Mouse (Mus musculus) regulatory T cell (primary cell): ENCODE measurements around the gene Gm2431.
"Not testable (repeated sequence)": the region's sequence is repeated elsewhere in the genome, so short reads cannot be mapped to it uniquely, and the experiment has no call there.

Experiments
- in situ Hi-C: fragments of 300-600 bp; cut with MboI, MseI; formaldehyde crosslinking; loops from one replicate; pipeline ENCODE4 v1.15.1; 2025; ENCODE audit warnings: high pct_unique_total_duplicates

Gene Gm2431

GRCm38 (mm10) chr7:142258254-142258653, at the start of gene Gm2431:
Gm2431 (minus strand) TSS chr7:142258354.
- in situ Hi-C loops, result not testable (repeated sequence)

- in situ Hi-C loops, result not testable (repeated sequence)
These were observed 45.8 kb upstream of the Gm2431 start for GRCm38 (mm10) chr7:142303929-142304328.

DNA sequence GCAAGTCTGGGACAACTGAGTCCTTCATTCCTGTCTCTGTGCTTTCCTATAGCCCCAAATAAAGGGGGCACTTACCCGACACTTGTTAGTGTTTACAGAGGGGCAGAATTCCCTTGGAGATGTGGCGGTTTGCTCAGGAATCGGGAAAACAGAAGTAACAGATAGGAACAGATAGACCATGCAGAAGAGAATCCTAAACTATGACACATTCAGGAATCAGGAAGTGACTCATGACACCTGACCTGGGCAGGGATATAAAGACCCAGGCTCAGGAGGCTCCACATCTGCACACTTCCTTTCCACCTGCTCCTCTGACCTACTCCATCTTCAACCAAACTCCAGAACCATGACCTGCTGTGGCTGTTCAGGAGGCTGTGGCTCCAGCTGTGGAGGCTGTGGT, 45.1 kb upstream of the Gm2431 start, which contains the start of gene Krtap5-4:
TSS of gene Krtap5-4 (plus strand) at position 301 of the 400 bp plus-strand sequence.
- in situ Hi-C loops, result no loop called here

GRCm38 (mm10) chr7:142297018-142297417, 38.9 kb upstream of the Gm2431 start, which contains the start of gene Krtap5-1:
Krtap5-1 (minus strand) TSS chr7:142297118.
- in situ Hi-C loops, result not testable (repeated sequence)

GRCm38 (mm10) chr7:142296108-142296507, 38.0 kb upstream of the Gm2431 start:
- in situ Hi-C loops, result not testable (repeated sequence)

DNA sequence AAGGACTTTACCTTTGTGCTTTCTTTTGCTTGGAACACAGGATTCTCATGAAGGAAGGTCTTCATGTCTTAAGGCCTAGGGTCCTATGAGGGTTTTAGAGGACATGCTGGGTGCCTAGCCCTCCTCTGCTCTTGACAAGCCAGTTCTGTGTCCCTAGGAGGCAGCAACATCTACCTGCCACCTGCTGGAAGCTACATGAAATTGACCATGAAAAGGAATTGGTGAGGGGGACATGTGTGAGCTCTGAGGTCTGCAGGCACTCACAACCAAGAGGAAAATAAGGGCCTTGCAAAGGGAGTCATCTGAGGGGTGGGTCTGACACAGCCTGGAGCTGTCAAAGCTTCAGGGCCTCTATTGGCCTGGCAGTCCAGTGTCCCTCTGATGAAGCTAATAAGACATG, 37.3 kb upstream of the Gm2431 start:
- in situ Hi-C loops, result no loop called here

DNA sequence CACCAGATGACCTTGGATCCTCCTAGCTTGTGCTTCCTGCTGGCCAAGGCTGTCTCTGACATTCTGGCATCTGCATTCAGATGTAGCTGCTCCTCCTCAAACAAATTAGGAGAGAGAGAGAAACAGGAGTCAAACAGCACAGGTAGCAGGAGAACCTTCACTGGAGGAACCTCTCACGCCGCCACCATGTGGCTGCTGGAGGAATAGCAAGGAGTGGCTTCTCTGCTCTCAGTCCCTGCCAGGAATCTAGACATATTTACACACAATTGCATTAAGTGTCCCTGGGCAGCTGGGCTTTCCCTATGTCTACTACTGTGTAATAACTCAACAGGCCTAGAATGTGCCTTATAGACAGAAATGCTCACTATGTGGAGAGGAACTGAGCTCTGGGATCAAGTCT, 35.7 kb upstream of the Gm2431 start:
- in situ Hi-C loops, result not testable (repeated sequence)

DNA sequence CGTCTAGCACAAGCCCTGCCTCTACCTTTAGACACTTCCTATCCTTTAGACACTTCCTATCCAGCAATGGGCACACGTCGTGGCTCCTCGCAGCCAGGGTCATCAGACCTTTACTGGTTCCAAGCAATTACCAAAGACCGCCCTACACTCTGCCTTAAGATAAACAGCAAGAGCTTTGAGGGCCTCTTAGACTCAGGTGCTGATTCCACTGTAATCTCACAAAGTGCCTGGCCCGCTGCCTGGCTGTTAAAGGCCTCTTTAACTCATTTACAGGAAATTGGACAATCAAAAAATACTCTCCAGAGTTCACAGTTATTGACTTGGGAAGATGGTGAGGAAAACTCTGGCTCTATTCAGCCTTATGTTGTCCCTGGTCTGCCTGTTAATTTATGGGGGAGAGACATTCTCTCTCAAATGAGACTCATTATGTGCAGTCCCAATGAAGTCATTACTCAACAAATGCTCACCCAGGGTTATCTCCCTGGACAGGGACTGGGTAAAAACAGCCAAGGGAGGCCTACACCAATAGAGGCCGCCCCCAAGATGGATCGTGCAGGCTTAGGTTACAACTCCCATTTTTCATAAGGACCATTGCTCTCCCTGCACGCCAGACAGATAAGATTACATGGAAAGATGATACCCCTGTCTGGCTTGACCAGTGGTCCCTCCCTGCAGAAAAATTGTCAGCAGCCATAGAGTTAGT, 27.9 kb upstream of the Gm2431 start:
- in situ Hi-C loops, result not testable (repeated sequence)

GRCm38 (mm10) chr7:142285130-142285835, 27.1 kb upstream of the Gm2431 start:
- in situ Hi-C loops, result no loop called here

DNA sequence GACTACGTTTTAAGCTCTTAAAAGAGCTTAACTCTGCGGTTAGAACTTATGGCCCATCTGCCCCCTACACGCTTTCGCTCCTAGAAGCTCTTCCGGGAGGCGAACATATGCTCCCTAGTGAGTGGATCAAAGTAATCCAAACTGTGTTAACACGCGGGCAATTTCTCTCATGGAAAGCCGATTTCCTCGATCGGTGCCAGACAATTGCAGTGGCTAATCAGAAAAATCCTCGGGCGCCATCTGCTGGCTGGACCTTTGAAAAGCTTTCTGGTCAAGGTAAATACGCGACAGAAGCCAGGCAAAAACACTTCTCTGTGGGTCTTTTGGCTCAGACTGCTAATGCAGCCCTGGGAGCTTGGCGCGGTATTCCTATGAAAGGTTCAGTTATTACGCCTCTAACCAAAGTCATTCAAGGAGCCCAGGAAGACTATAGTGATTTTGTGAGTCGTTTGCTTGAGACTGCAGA, 26.5 kb upstream of the Gm2431 start:
- in situ Hi-C loops, result no loop called here

- in situ Hi-C loops, result no loop called here
These were observed 26.0 kb upstream of the Gm2431 start for GRCm38 (mm10) chr7:142284023-142284591.

GRCm38 (mm10) chr7:142282847-142283246, 24.7 kb upstream of the Gm2431 start:
- in situ Hi-C loops, result not testable (repeated sequence)

GRCm38 (mm10) chr7:142279291-142279690, 21.1 kb upstream of the Gm2431 start:
- in situ Hi-C loops, result not testable (repeated sequence)

GRCm38 (mm10) chr7:142278183-142278582, 20.0 kb upstream of the Gm2431 start:
- in situ Hi-C loops, result not testable (repeated sequence)

DNA sequence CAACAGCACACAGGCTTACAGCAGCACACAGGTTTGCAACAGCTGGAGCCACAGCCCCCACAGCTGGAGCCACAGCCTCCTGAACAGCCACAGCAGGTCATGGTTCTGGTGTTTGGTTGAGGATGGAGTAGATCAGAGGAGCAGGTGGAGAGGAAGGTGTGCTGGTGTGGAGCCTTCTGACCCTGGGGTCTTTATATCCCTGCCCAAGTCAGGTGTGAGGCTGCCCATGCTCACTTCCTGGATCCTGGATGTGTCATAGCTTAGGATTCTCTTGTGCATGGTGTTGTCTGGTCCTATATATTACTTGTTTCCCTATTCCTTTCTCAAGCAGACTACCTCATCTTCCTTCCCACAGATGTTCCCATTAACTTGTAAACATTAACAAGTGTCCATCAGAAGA, 16.1 kb upstream of the Gm2431 start, which contains the start of gene Gm4559:
TSS of gene Gm4559 (minus strand) at position 101 of the 400 bp plus-strand sequence.
- in situ Hi-C loops, result not testable (repeated sequence)

DNA sequence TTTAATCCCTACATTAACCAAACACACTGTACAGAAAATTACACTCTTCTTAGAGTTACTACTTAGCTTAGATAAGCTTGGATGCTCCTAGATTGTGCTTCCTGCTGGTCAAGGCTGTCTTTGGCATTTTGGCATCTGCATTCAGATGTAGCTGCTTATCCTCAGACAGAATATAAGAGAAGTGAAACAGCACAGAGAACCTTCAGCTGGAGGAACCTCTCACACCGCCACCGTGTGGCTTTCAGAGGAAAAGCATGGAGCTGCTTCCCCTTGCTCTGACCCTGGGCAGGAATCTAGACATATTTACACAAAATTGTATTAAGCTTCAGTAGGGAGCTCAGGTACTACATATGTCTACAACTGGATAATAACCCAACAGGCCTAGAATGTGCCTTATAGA, 2.6 kb downstream of the Gm2431 start:
- in situ Hi-C loops, result no loop called here

GRCm38 (mm10) chr7:142249824-142250223, 8.3 kb downstream of the Gm2431 start:
- in situ Hi-C loops, result loop anchor here (5.0 kb wide), 1 partner anchor 103 kb away; no protein-coding TSS in a partner anchor

- in situ Hi-C loops, result no loop called here
These were observed 17.2 kb downstream of the Gm2431 start, which contains the start of gene Gm40460 for GRCm38 (mm10) chr7:142240978-142241377. Gm40460 (minus strand) TSS chr7:142241078.

- in situ Hi-C loops, result no loop called here
These were observed 26.6 kb downstream of the Gm2431 start for GRCm38 (mm10) chr7:142231540-142231939.

GRCm38 (mm10) chr7:142229871-142230270, 28.3 kb downstream of the Gm2431 start, which contains the start of gene Krtap5-5:
Krtap5-5 (minus strand) TSS chr7:142229971.
- in situ Hi-C loops, result not testable (repeated sequence)

- in situ Hi-C loops, result no loop called here
These were observed 33.6 kb downstream of the Gm2431 start for GRCm38 (mm10) chr7:142224518-142224917.

DNA sequence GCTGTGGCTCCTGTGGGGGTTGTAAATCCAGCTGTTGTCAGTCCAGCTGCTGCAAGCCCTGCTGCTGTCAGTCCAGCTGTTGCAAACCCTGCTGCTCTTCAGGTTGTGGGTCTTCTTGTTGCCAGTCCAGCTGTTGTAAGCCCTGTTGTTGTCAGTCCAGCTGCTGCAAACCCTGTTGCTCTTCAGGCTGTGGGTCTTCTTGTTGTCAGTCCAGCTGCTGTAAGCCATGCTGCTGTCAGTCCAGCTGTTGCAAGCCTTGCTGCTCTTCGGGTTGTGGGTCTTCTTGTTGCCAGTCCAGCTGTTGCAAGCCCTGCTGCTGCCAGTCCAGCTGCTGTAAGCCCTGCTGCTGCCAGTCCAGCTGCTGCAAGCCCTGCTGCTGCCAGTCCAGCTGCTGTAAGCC, 46.0 kb downstream of the Gm2431 start:
- in situ Hi-C loops, result not testable (repeated sequence)
